Mouse (Mus musculus) forebrain, embryonic 12.5 days (tissue): ENCODE data around the gene Serpina1f. TPM values are rescaled to one million over a fixed set of nuclear protein-coding genes. Genes with fewer than 3 reads are reported as not detected.

Experiments used
- ATAC-seq: fragments of 200-750 bp; cut with Nextera tagmentation; 2 replicates; pipeline ENCODE4 v1.8.0; 2017; ENCODE audit warnings: moderate TSS enrichment; ENCODE audit not compliant: low FRiP score
- H3K27ac ChIP-seq: fragments of 300-500 bp; sonication (generic); 2 replicates; pipeline ENCODE4 v1.5.1; 2016; ENCODE audit warnings: mild to moderate bottlenecking
- H3K27me3 ChIP-seq: fragments of 300-500 bp; sonication (generic); 2 replicates; pipeline ENCODE4 v1.6.1; 2016; ENCODE audit warnings: mild to moderate bottlenecking
- H3K36me3 ChIP-seq: fragments of 300-500 bp; sonication (generic); replicated peaks from 2 replicates; pipeline ENCODE4 v1.6.1; 2016; ENCODE audit warnings: mild to moderate bottlenecking
- H3K4me1 ChIP-seq: fragments of 300-500 bp; sonication (generic); 2 replicates; pipeline ENCODE4 v1.6.1; 2016
- H3K4me2 ChIP-seq: fragments of 300-500 bp; sonication (generic); 2 replicates; pipeline ENCODE4 v1.6.1; 2016; ENCODE audit warnings: mild to moderate bottlenecking, moderate library complexity
- H3K4me3 ChIP-seq: fragments of 300-500 bp; sonication (generic); replicated peaks from 2 replicates; pipeline ENCODE4 v1.5.1; 2016; ENCODE audit warnings: mild to moderate bottlenecking
- H3K9ac ChIP-seq: fragments of 300-500 bp; sonication (generic); 2 replicates; pipeline ENCODE4 v1.6.1; 2016; ENCODE audit warnings: mild to moderate bottlenecking
- H3K9me3 ChIP-seq: fragments of 300-500 bp; sonication (generic); 2 replicates; pipeline ENCODE4 v1.6.1; 2016
- WGBS: fragments of 180-500 bp; shearing (Covaris S2); methylation state at CpG from one replicate; pipeline ENCODE4 v1.1.7; 2016; 5-methylcytosine and 5-hydroxymethylcytosine counted together
- polyA plus RNA-seq: library from polyadenylated mRNA; unstranded; fragments of >200 nt; fragmentation: Nextera tagmentation; extraction: Ambion mirVana; gene quantifications from 2 replicates; pipeline ENCODE4 v1.2.1, GENCODE M21; 2016

The Serpina1f gene
- polyA plus RNA-seq, 1 experiment from 2014 or later: not detected

DNA sequence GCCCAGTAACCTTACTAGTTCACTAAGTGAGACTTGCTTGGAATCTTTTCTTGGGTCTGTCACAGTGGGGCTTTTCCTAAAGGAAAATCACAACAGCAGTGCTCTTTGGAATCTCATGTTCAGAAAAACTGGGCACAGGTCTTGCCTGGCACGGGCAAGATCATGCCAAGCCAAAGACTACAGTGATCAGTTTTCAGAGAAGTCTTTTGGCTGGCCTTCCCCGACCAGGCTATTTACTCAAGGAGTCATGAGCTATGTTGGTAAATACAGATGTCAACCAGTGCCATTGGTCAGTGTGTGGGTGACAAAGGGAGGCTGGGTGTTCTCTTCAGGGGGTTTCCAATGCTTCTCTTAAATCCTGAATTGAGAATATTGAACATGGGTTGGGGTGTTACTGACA, 36.2 kb downstream of the Serpina1f start:
- WGBS: 81% methylated on average over 2 of the region's 2 CpGs
- Histone ChIP-seq H3K9me3 (no peaks in the 10 kb centered on the region), H3K4me3 (no peak overlapping the region), H3K27me3 (no peaks in the 10 kb centered on the region), H3K36me3 (no peaks in the 10 kb centered on the region), H3K4me1 (no peaks in the 10 kb centered on the region), H3K9ac (no peak overlapping the region), H3K27ac (no peak overlapping the region), H3K4me2 (no peak overlapping the region)
- ATAC-seq: no peak

DNA sequence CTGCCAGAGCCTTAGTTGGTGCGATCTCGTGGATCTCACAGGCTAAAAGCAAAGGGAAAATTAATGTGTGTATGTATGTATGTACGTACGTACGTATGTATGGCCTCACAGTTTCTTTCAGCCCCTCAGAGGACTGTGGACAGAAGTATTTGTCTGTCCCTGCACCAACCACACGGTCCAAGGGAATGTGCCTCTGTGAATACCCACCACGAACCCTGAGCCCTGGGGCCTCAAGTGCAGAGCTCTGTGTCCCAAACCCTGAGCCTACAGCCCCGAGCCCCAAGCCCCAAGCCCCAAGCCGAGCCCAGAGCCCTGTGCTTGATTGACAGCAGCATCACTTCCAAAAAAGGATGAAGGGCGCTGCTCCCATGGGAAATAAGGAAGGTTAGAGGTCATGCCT, 37.3 kb downstream of the Serpina1f start:
- no peaks in the 10 kb centered on the region for H3K4me1 ChIP-seq
- H3K4me3 ChIP-seq: no peak overlapping the region
- ATAC-seq: no peak
- H3K9ac ChIP-seq: no peak overlapping the region
- 84% methylated on average over 10 of the region's 10 CpGs for WGBS
- no peak overlapping the region for H3K27ac ChIP-seq
- no peak overlapping the region for H3K4me2 ChIP-seq
- no peaks in the 10 kb centered on the region for H3K27me3 ChIP-seq
- H3K9me3 ChIP-seq: no peaks in the 10 kb centered on the region
- no peaks in the 10 kb centered on the region for H3K36me3 ChIP-seq

- H3K27ac ChIP-seq: no peak within 1 kb of the TSS
- H3K36me3 ChIP-seq: no peaks in the 10 kb centered on the region
- ATAC-seq: no peak
- H3K9ac ChIP-seq: no peak within 1 kb of the TSS
- no peaks in the 10 kb centered on the region for H3K4me1 ChIP-seq
- no peaks in the 10 kb centered on the region for H3K9me3 ChIP-seq
- H3K27me3 ChIP-seq: no peaks in the 10 kb centered on the region
- no peak within 1 kb of the TSS for H3K4me2 ChIP-seq
- no peak within 1 kb of the TSS for H3K4me3 ChIP-seq
- WGBS: 87% methylated on average over 9 of the region's 9 CpGs
These were observed 38.3 kb downstream of the Serpina1f start, which contains the start of gene Serpina6 for GRCm38 (mm10) chr12:103656848-103657626. Serpina6 (minus strand) TSS chr12:103657212.

- WGBS: 91% methylated on average over 7 of the region's 7 CpGs
- H3K4me3 ChIP-seq: no peak overlapping the region
- ATAC-seq: no peak
These were observed 39.9 kb downstream of the Serpina1f start for GRCm38 (mm10) chr12:103655123-103656044.

GRCm38 (mm10) chr12:103653836-103654235, 41.5 kb downstream of the Serpina1f start:
- H3K4me1 ChIP-seq: no peaks in the 10 kb centered on the region
- no peaks in the 10 kb centered on the region for H3K36me3 ChIP-seq
- no peak overlapping the region for H3K27ac ChIP-seq
- no peaks in the 10 kb centered on the region for H3K27me3 ChIP-seq
- no peaks in the 10 kb centered on the region for H3K9me3 ChIP-seq
- no peak overlapping the region for H3K4me3 ChIP-seq
- no peak for ATAC-seq
- no peak overlapping the region for H3K9ac ChIP-seq
- WGBS: 98% methylated on average over 2 of the region's 2 CpGs
- H3K4me2 ChIP-seq: no peak overlapping the region

More at GRCm38 (mm10) chr12:103655123-103656044, 39.9 kb downstream of the Serpina1f start:
- no peak overlapping the region for H3K9ac ChIP-seq
- H3K36me3 ChIP-seq: no peaks in the 10 kb centered on the region
- no peak overlapping the region for H3K27ac ChIP-seq
- no peak overlapping the region for H3K4me2 ChIP-seq
- H3K4me1 ChIP-seq: no peaks in the 10 kb centered on the region
- H3K27me3 ChIP-seq: no peaks in the 10 kb centered on the region
- no peaks in the 10 kb centered on the region for H3K9me3 ChIP-seq

DNA sequence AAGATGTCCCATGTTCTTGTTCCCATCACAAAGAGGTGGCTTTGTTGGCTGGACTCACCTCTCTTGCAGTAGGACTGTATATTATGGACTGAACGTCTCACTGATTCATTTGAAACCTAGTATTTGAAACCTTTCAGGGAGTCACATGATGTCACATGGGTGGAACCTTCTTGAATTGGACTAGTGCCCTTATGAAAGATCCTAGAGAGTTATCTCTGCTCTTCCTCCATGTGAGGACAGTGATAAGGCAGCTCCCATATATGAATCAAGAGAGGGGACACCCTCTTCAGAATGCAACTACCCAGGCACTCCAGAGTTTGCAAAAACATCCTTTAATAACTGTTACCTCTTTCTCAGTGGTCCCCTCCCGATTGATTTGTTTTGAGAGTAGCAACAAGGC, 49.0 kb downstream of the Serpina1f start:
- H3K36me3 ChIP-seq: no peaks in the 10 kb centered on the region
- ATAC-seq: no peak
- H3K9ac ChIP-seq: no peak overlapping the region
- H3K9me3 ChIP-seq: no peaks in the 10 kb centered on the region
- H3K4me1 ChIP-seq: no peaks in the 10 kb centered on the region
- H3K4me2 ChIP-seq: no peak overlapping the region
- H3K4me3 ChIP-seq: no peak overlapping the region
- H3K27me3 ChIP-seq: no peaks in the 10 kb centered on the region
- WGBS: 82% methylated on average over 2 of the region's 2 CpGs
- no peak overlapping the region for H3K27ac ChIP-seq

DNA sequence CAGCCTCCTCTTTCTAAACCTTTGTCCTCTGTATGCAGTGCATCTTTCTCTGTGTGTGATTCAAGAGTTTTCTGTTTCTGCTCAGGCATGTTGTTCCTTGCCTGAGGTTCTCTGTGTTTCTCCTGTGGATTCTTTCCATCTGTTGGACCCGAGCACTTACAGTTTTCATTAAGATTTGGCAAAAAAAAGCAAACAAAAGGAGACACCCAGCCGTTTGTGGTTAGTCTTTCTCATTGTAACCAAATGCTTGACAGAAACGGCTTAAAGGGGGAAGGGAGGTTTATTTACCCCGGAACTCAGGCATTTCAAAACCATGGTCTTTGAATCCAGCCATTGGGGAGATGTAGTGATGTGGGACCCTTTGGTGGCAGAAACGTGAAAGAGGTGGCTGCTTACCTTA, 50.7 kb downstream of the Serpina1f start:
- ATAC-seq: no peak
- H3K9me3 ChIP-seq: no peaks in the 10 kb centered on the region
- no peak overlapping the region for H3K4me3 ChIP-seq
- no peak overlapping the region for H3K9ac ChIP-seq
- no peaks in the 10 kb centered on the region for H3K27me3 ChIP-seq
- no peak overlapping the region for H3K27ac ChIP-seq
- 41% methylated on average over 5 of the region's 5 CpGs for WGBS
- H3K36me3 ChIP-seq: no peaks in the 10 kb centered on the region
- H3K4me1 ChIP-seq: no peaks in the 10 kb centered on the region
- H3K4me2 ChIP-seq: no peak overlapping the region

DNA sequence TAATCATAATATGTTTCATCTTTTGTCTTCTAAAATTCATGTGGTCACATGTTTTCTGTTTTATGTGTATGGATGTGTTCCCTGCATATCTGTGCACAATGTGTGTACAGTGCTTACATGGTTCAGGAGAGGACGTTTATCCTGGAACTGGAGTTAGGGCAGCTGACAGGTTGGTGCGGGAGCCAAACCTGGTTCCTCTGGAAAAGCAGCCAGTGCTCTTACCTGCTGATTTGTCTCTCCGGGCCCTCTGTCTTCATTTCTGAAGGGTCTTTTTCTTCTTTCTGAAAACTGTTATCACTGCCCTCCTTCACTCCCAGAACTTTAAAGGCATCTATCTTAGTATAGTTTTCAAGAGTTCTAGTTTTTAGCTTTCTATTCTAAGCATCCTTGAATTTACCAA, 51.5 kb downstream of the Serpina1f start:
- Histone ChIP-seq H3K27ac (no peak overlapping the region), H3K9ac (no peak overlapping the region), H3K4me2 (no peak overlapping the region), H3K4me3 (no peak overlapping the region), H3K9me3 (no peaks in the 10 kb centered on the region), H3K36me3 (no peaks in the 10 kb centered on the region), H3K4me1 (no peaks in the 10 kb centered on the region), H3K27me3 (no peaks in the 10 kb centered on the region)
- ATAC-seq: no peak
- 86% methylated on average over 3 of the region's 3 CpGs for WGBS

GRCm38 (mm10) chr12:103643336-103643735, 52.0 kb downstream of the Serpina1f start:
- Histone ChIP-seq H3K27ac (no peak overlapping the region), H3K9me3 (no peaks in the 10 kb centered on the region), H3K4me2 (no peak overlapping the region), H3K4me3 (no peak overlapping the region), H3K9ac (no peak overlapping the region), H3K4me1 (no peaks in the 10 kb centered on the region), H3K27me3 (no peaks in the 10 kb centered on the region), H3K36me3 (no peaks in the 10 kb centered on the region)
- 0 out of 2 replicates have a peak, but pooled peaks have one; percentile 46 for ATAC-seq
- 0% methylated on average over 2 of the region's 2 CpGs for WGBS

Other genes with a start within 250 kb of the Serpina1f start
- not detected in 2 replicates for gene Ifi27l2b, start 238.3 kb downstream of the Serpina1f start, polyA plus RNA-seq
- 3.0 and 3.5 TPM in 2 replicates for gene Ppp4r4, start 163.2 kb downstream of the Serpina1f start, polyA plus RNA-seq
- gene Serpina10, start 64.1 kb downstream of the Serpina1f start, polyA plus RNA-seq: not detected in 2 replicates
- not detected in 2 replicates for gene Serpina6, start 38.3 kb downstream of the Serpina1f start, polyA plus RNA-seq
- not detected in 2 replicates for gene Serpina16, start 19.4 kb downstream of the Serpina1f start, polyA plus RNA-seq
- not detected in 2 replicates for gene Serpina1d, start 78.1 kb upstream of the Serpina1f start, polyA plus RNA-seq
- not detected in 2 replicates for gene Serpina1b, start 134.8 kb upstream of the Serpina1f start, polyA plus RNA-seq
- gene Serpina1a, start 168.0 kb upstream of the Serpina1f start, polyA plus RNA-seq: not detected in 2 replicates
- gene Serpina1c, start 209.4 kb upstream of the Serpina1f start, polyA plus RNA-seq: not detected in 2 replicates